Mouse (Mus musculus) skeletal muscle tissue, adult 2 months (tissue): ENCODE data around the gene Pax5.

Source experiments
- DNase-seq: peaks from one replicate; pipeline ENCODE4 v3.0.0-alpha.2; 2012; ENCODE audit warnings: low read depth, low spot score

The Pax5 gene

GRCm38 (mm10) chr4:44479755-44480154 lies 230.5 kb downstream of the Pax5 start:
- DNase-seq = no peak
